Mouse (Mus musculus): Measurements from ENCODE around the gene Olfr1168. TPM values are rescaled to one million over a fixed set of nuclear protein-coding genes. Genes with fewer than 3 reads are reported as not detected.
"Not testable (repeated sequence)": the region's sequence is repeated elsewhere in the genome, so short reads cannot be mapped to it uniquely, and the experiment has no call there.

The Olfr1168 gene
- not detected in 2 replicates for polyA plus RNA-seq (2016; fragmentation: Nextera tagmentation; extraction: Ambion mirVana)

DNA sequence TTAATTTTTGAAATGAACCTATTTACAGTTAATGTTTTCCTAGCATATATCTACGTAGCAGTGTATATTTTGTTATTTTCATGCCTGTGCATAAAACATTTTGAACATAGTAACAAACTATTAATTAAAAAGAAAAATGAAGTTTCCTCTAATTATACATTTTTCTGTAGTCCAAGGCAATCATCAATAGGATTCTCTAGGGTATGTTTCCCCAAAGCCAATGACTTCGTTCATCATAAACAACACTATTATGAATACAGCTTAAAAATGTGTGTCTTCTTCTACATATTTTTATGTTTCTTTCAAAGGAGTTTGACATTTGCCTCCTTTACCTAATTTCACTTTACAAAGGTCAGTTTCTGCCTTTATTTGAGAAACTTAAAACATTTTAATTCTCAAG is at the start of gene Olfr1168:
Gene Olfr1168, plus strand, starts transcription at position 301 of the 400 bp plus-strand sequence.
- ATAC-seq = no peak
- no peaks in the 10 kb centered on the region for H3K36me3 ChIP-seq
- no peak within 1 kb of the TSS for H3K9ac ChIP-seq
- H3K9me3 ChIP-seq (replicated peaks) = no peaks in the 10 kb centered on the region
- no peak within 1 kb of the TSS for H3K4me2 ChIP-seq
- no peaks in the 10 kb centered on the region for H3K27me3 ChIP-seq (replicated peaks)
- no peaks in the 10 kb centered on the region for H3K4me1 ChIP-seq
- H3K4me3 ChIP-seq = no peak within 1 kb of the TSS
- whole genome bisulfite sequencing (ENCODE audit: insufficient replicate concordance) = 61% methylated on average over 2 of the region's 2 CpGs
- no peak within 1 kb of the TSS for H3K27ac ChIP-seq

- 49% methylated on average over 1 of the region's 1 CpGs for WGBS (ENCODE audit: insufficient replicate concordance)
- not testable (repeated sequence) for H3K27me3 ChIP-seq (replicated peaks); H3K9me3 ChIP-seq (replicated peaks); H3K4me3 ChIP-seq; H3K4me2 ChIP-seq; ATAC-seq; H3K4me1 ChIP-seq; H3K27ac ChIP-seq; H3K36me3 ChIP-seq; H3K9ac ChIP-seq
Observed at GRCm38 (mm10) chr2:88155093-88155492, 26.6 kb upstream of the Olfr1168 start, which contains the start of gene Olfr1167. TSS of gene Olfr1167 (minus strand) at chr2:88155193.

DNA sequence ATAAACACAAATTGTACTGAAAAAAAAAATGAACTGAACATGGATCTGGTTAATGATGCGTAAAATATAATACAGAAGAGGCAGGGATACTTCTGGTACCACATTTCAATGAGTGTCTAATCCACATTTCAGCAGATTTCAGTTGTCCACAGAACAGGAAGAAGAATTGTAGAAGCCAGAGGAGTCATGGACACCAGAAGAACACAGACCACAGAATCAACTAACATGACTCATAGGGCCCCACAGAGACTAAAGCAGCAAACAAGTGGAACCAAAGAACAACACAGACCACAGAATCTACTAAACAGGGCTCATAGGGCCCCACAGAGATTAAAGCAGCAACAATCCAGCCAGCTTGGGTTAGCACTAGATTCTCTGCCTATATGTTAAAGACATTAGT is 39.1 kb downstream of the Olfr1168 start:
- no peak overlapping the region for H3K9ac ChIP-seq
- WGBS (ENCODE audit: insufficient replicate concordance) = 80% methylated on average over 1 of the region's 1 CpGs
- ATAC-seq = no peak

GRCm38 (mm10) chr2:88228234-88228633 is 46.6 kb downstream of the Olfr1168 start, which contains the start of gene Olfr1170:
TSS of gene Olfr1170 (minus strand) at chr2:88228334.
- no peaks in the 10 kb centered on the region for H3K27me3 ChIP-seq (replicated peaks)
- H3K9me3 ChIP-seq (replicated peaks) = no peaks in the 10 kb centered on the region
- no peaks in the 10 kb centered on the region for H3K4me1 ChIP-seq
- no peak within 1 kb of the TSS for H3K27ac ChIP-seq
- no peak within 1 kb of the TSS for H3K4me3 ChIP-seq
- no peak for ATAC-seq
- no peaks in the 10 kb centered on the region for H3K36me3 ChIP-seq
- no peak within 1 kb of the TSS for H3K4me2 ChIP-seq
- H3K9ac ChIP-seq = no peak within 1 kb of the TSS
- 73% methylated on average over 1 of the region's 1 CpGs for WGBS (ENCODE audit: insufficient replicate concordance)

More for the DNA sequence above, 39.1 kb downstream of the Olfr1168 start:
- Histone ChIP-seq H3K4me3 (no peak overlapping the region), H3K9me3 (replicated peaks) (no peaks in the 10 kb centered on the region), H3K4me2 (no peak overlapping the region), H3K36me3 (no peaks in the 10 kb centered on the region), H3K4me1 (no peaks in the 10 kb centered on the region), H3K27ac (no peak overlapping the region), H3K27me3 (replicated peaks) (no peaks in the 10 kb centered on the region)

Other genes starting within 250 kb of the Olfr1168 start
- gene Olfr1155, start 236.7 kb upstream of the Olfr1168 start, polyA plus RNA-seq (2016; fragmentation: Nextera tagmentation; extraction: Ambion mirVana) = not detected in 2 replicates
- gene Olfr1156, start 228.8 kb upstream of the Olfr1168 start, polyA plus RNA-seq (2016; fragmentation: Nextera tagmentation; extraction: Ambion mirVana) = not detected in 2 replicates
- not detected in 2 replicates for gene Olfr1157, start 213.6 kb upstream of the Olfr1168 start, polyA plus RNA-seq (2016; fragmentation: Nextera tagmentation; extraction: Ambion mirVana)
- not detected in 2 replicates for gene Olfr74, start 207.2 kb upstream of the Olfr1168 start, polyA plus RNA-seq (2016; fragmentation: Nextera tagmentation; extraction: Ambion mirVana)
- not detected in 2 replicates for gene Olfr1158, start 191.8 kb upstream of the Olfr1168 start, polyA plus RNA-seq (2016; fragmentation: Nextera tagmentation; extraction: Ambion mirVana)
- gene Olfr1160, start 173.6 kb upstream of the Olfr1168 start, polyA plus RNA-seq (2016; fragmentation: Nextera tagmentation; extraction: Ambion mirVana) = not detected in 2 replicates
- gene Olfr1161, start 159.1 kb upstream of the Olfr1168 start, polyA plus RNA-seq (2016; fragmentation: Nextera tagmentation; extraction: Ambion mirVana) = not detected in 2 replicates
- not detected in 2 replicates for gene Olfr73, start 144.2 kb upstream of the Olfr1168 start, polyA plus RNA-seq (2016; fragmentation: Nextera tagmentation; extraction: Ambion mirVana)
- gene Olfr1162, start 130.8 kb upstream of the Olfr1168 start, polyA plus RNA-seq (2016; fragmentation: Nextera tagmentation; extraction: Ambion mirVana) = not detected in 2 replicates
- gene Olfr1163, start 110.0 kb upstream of the Olfr1168 start, polyA plus RNA-seq (2016; fragmentation: Nextera tagmentation; extraction: Ambion mirVana) = not detected in 2 replicates
- gene Olfr1164, start 87.9 kb upstream of the Olfr1168 start, polyA plus RNA-seq (2016; fragmentation: Nextera tagmentation; extraction: Ambion mirVana) = not detected in 2 replicates
- gene Olfr1166, start 53.6 kb upstream of the Olfr1168 start, polyA plus RNA-seq (2016; fragmentation: Nextera tagmentation; extraction: Ambion mirVana) = not detected in 2 replicates
- not detected in 2 replicates for gene Olfr1167, start 26.7 kb upstream of the Olfr1168 start, polyA plus RNA-seq (2016; fragmentation: Nextera tagmentation; extraction: Ambion mirVana)
- gene Olfr1170, start 46.5 kb downstream of the Olfr1168 start, polyA plus RNA-seq (2016; fragmentation: Nextera tagmentation; extraction: Ambion mirVana) = not detected in 2 replicates
- not detected in 2 replicates for gene Olfr1173, start 98.0 kb downstream of the Olfr1168 start, polyA plus RNA-seq (2016; fragmentation: Nextera tagmentation; extraction: Ambion mirVana)
- gene Olfr1174-ps, start 133.3 kb downstream of the Olfr1168 start, polyA plus RNA-seq (2016; fragmentation: Nextera tagmentation; extraction: Ambion mirVana) = not detected in 2 replicates
- gene Olfr1175-ps, start 145.3 kb downstream of the Olfr1168 start, polyA plus RNA-seq (2016; fragmentation: Nextera tagmentation; extraction: Ambion mirVana) = not detected in 2 replicates
- not detected in 2 replicates for gene Olfr1176, start 154.8 kb downstream of the Olfr1168 start, polyA plus RNA-seq (2016; fragmentation: Nextera tagmentation; extraction: Ambion mirVana)
- not detected in 2 replicates for gene Olfr1177-ps, start 164.6 kb downstream of the Olfr1168 start, polyA plus RNA-seq (2016; fragmentation: Nextera tagmentation; extraction: Ambion mirVana)
- gene Olfr1178, start 205.2 kb downstream of the Olfr1168 start, polyA plus RNA-seq (2016; fragmentation: Nextera tagmentation; extraction: Ambion mirVana) = not detected in 2 replicates
- not detected in 2 replicates for gene Olfr1179, start 224.6 kb downstream of the Olfr1168 start, polyA plus RNA-seq (2016; fragmentation: Nextera tagmentation; extraction: Ambion mirVana)
- gene Olfr1180, start 237.3 kb downstream of the Olfr1168 start, polyA plus RNA-seq (2016; fragmentation: Nextera tagmentation; extraction: Ambion mirVana) = not detected in 2 replicates
- not detected in 2 replicates for gene Olfr1181, start 244.3 kb downstream of the Olfr1168 start, polyA plus RNA-seq (2016; fragmentation: Nextera tagmentation; extraction: Ambion mirVana)

Data from liver, embryonic 12.5 days (tissue).